Mouse (Mus musculus) midbrain, embryonic 11.5 days (tissue): ENCODE results near the gene Tmprss9. TPM values are rescaled to one million over a fixed set of nuclear protein-coding genes. Genes with fewer than 3 reads are reported as not detected.

Source experiments
- ATAC-seq: fragments of 200-750 bp; cut with Nextera tagmentation; 2 replicates; pipeline ENCODE4 v1.8.0; 2017; ENCODE audit warnings: moderate TSS enrichment, moderate library complexity; ENCODE audit not compliant: low FRiP score
- DNase-seq: peaks from one replicate; pipeline ENCODE4 v3.0.0; 2015; ENCODE audit warnings: low spot score; ENCODE audit errors: missing footprints
- H3K27ac ChIP-seq: fragments of 300-500 bp; sonication (generic); 2 replicates; pipeline ENCODE4 v1.5.1; 2014; ENCODE audit warnings: low read depth, low read length
- H3K27me3 ChIP-seq: fragments of 300-500 bp; sonication (generic); 2 replicates; pipeline ENCODE4 v1.6.1; 2014; ENCODE audit warnings: mild to moderate bottlenecking, low read length, moderate library complexity, mixed read lengths; ENCODE audit not compliant: control insufficient read depth, insufficient read depth
- H3K36me3 ChIP-seq: fragments of 300-500 bp; sonication (generic); 2 replicates; pipeline ENCODE4 v1.6.1; 2014; ENCODE audit warnings: mild to moderate bottlenecking, low read length, moderate library complexity, mixed read lengths; ENCODE audit not compliant: control insufficient read depth, insufficient read depth
- H3K4me1 ChIP-seq: fragments of 300-500 bp; sonication (generic); 2 replicates; pipeline ENCODE4 v1.6.1; 2014; ENCODE audit warnings: low read length; ENCODE audit not compliant: control insufficient read depth, insufficient read depth
- H3K4me2 ChIP-seq: fragments of 300-500 bp; sonication (generic); 2 replicates; pipeline ENCODE4 v1.6.1; 2014; ENCODE audit warnings: mild to moderate bottlenecking, moderate library complexity
- H3K4me3 ChIP-seq: fragments of 300-500 bp; sonication (generic); 2 replicates; pipeline ENCODE4 v1.5.1; 2014; ENCODE audit warnings: low read depth, low read length
- H3K9ac ChIP-seq: fragments of 300-500 bp; sonication (generic); 2 replicates; pipeline ENCODE4 v1.6.1; 2014; ENCODE audit warnings: low read length
- H3K9me3 ChIP-seq: fragments of 300-500 bp; sonication (generic); 2 replicates; pipeline ENCODE4 v1.6.1; 2016; ENCODE audit warnings: low read length; ENCODE audit not compliant: control insufficient read depth
- WGBS: fragments of 180-500 bp; shearing (Covaris S2); extraction: QIAGEN DNeasy Blood & Tissue Kit; methylation state at CpG from one replicate; pipeline ENCODE4 v1.1.7; 2014; 5-methylcytosine and 5-hydroxymethylcytosine counted together
- polyA plus RNA-seq: library from polyadenylated mRNA; unstranded; fragments of >200 nt; fragmentation: Nextera tagmentation; extraction: Ambion mirVana; gene quantifications from 2 replicates; pipeline ENCODE4 v1.2.1, GENCODE M21; 2014

The Tmprss9 gene
- polyA plus RNA-seq, 1 experiment from 2014 or later = not detected

GRCm38 (mm10) chr10:80902273-80902940 lies 30.8 kb downstream of the Tmprss9 start:
- H3K4me2 ChIP-seq = no peak overlapping the region
- H3K4me1 ChIP-seq = peaks cover 8% of the 10 kb centered on the region
- H3K4me3 ChIP-seq = no peak overlapping the region
- no peak for DNase-seq
- no peaks in the 10 kb centered on the region for H3K9me3 ChIP-seq
- H3K27me3 ChIP-seq = no peaks in the 10 kb centered on the region
- peaks cover 26% of the 10 kb centered on the region for H3K36me3 ChIP-seq
- H3K9ac ChIP-seq = no peak overlapping the region
- no peak for ATAC-seq
- no peak overlapping the region for H3K27ac ChIP-seq
- WGBS = 92% methylated on average over 9 of the region's 9 CpGs

GRCm38 (mm10) chr10:80903282-80903681 lies 31.6 kb downstream of the Tmprss9 start:
- no peaks in the 10 kb centered on the region for H3K27me3 ChIP-seq
- no peak overlapping the region for H3K4me3 ChIP-seq
- no peak overlapping the region for H3K27ac ChIP-seq
- H3K9ac ChIP-seq = no peak overlapping the region
- no peak for DNase-seq
- no peak for ATAC-seq
- H3K4me1 ChIP-seq = peaks cover 8% of the 10 kb centered on the region
- no peak overlapping the region for H3K4me2 ChIP-seq
- peaks cover 31% of the 10 kb centered on the region for H3K36me3 ChIP-seq
- H3K9me3 ChIP-seq = no peaks in the 10 kb centered on the region
- 95% methylated on average over 10 of the region's 10 CpGs for WGBS

GRCm38 (mm10) chr10:80904004-80904693 lies 32.5 kb downstream of the Tmprss9 start:
- no peak overlapping the region for H3K27ac ChIP-seq
- no peaks in the 10 kb centered on the region for H3K27me3 ChIP-seq
- H3K4me1 ChIP-seq = peaks cover 8% of the 10 kb centered on the region
- DNase-seq (no peak), ATAC-seq (no peak)
- no peak overlapping the region for H3K9ac ChIP-seq
- no peak overlapping the region for H3K4me3 ChIP-seq
- H3K4me2 ChIP-seq = no peak overlapping the region
- H3K36me3 ChIP-seq = peaks cover 33% of the 10 kb centered on the region
- WGBS = 91% methylated on average over 28 of the region's 28 CpGs
- no peaks in the 10 kb centered on the region for H3K9me3 ChIP-seq

GRCm38 (mm10) chr10:80904709-80905108 lies 33.1 kb downstream of the Tmprss9 start:
- DNase-seq (no peak), ATAC-seq (no peak)
- no peaks in the 10 kb centered on the region for H3K9me3 ChIP-seq
- peaks cover 3% of the 10 kb centered on the region for H3K4me1 ChIP-seq
- H3K27ac ChIP-seq = no peak overlapping the region
- H3K4me3 ChIP-seq = no peak overlapping the region
- H3K4me2 ChIP-seq = no peak overlapping the region
- no peak overlapping the region for H3K9ac ChIP-seq
- 95% methylated on average over 11 of the region's 11 CpGs for WGBS
- H3K27me3 ChIP-seq = no peaks in the 10 kb centered on the region
- H3K36me3 ChIP-seq = peaks cover 33% of the 10 kb centered on the region

GRCm38 (mm10) chr10:80909375-80910162 lies 37.9 kb downstream of the Tmprss9 start:
- no peak overlapping the region for H3K27ac ChIP-seq
- H3K4me1 ChIP-seq = no peaks in the 10 kb centered on the region
- peaks cover 22% of the 10 kb centered on the region for H3K36me3 ChIP-seq
- no peak for DNase-seq
- 96% methylated on average over 22 of the region's 22 CpGs for WGBS
- H3K4me3 ChIP-seq = no peak overlapping the region
- no peaks in the 10 kb centered on the region for H3K27me3 ChIP-seq
- ATAC-seq = no peak
- no peaks in the 10 kb centered on the region for H3K9me3 ChIP-seq
- no peak overlapping the region for H3K4me2 ChIP-seq
- H3K9ac ChIP-seq = no peak overlapping the region

- Histone ChIP-seq H3K27ac (no peak overlapping the region), H3K36me3 (peaks cover 16% of the 10 kb centered on the region), H3K9me3 (no peaks in the 10 kb centered on the region), H3K4me3 (no peak overlapping the region), H3K4me2 (no peak overlapping the region), H3K27me3 (no peaks in the 10 kb centered on the region), H3K4me1 (peaks cover under 1% of the 10 kb centered on the region; the same call in 1 of the 2 replicates), H3K9ac (no peak overlapping the region)
- 90% methylated on average over 4 of the region's 4 CpGs for WGBS
- DNase-seq (no peak), ATAC-seq (no peak)
These were observed 39.7 kb downstream of the Tmprss9 start for GRCm38 (mm10) chr10:80911354-80911753.

- no peak for ATAC-seq
- H3K4me3 ChIP-seq = no peak overlapping the region
- H3K36me3 ChIP-seq = peaks cover 14% of the 10 kb centered on the region
These were observed 40.2 kb downstream of the Tmprss9 start for GRCm38 (mm10) chr10:80911891-80912290.

GRCm38 (mm10) chr10:80913364-80914011 lies 41.8 kb downstream of the Tmprss9 start:
- Histone ChIP-seq H3K9ac (no peak overlapping the region), H3K9me3 (no peaks in the 10 kb centered on the region), H3K36me3 (peaks cover 7% of the 10 kb centered on the region), H3K4me1 (peaks cover 8% of the 10 kb centered on the region; the same call in 1 of the 2 replicates), H3K4me3 (no peak overlapping the region), H3K27ac (no peak overlapping the region), H3K27me3 (no peaks in the 10 kb centered on the region), H3K4me2 (no peak overlapping the region)
- ATAC-seq (no peak), DNase-seq (no peak)
- WGBS = 93% methylated on average over 7 of the region's 8 CpGs

More at GRCm38 (mm10) chr10:80911891-80912290, 40.2 kb downstream of the Tmprss9 start:
- no peaks in the 10 kb centered on the region for H3K9me3 ChIP-seq
- H3K4me1 ChIP-seq = peaks cover 3% of the 10 kb centered on the region; the same call in 1 of the 2 replicates
- no peak overlapping the region for H3K4me2 ChIP-seq
- no peak overlapping the region for H3K9ac ChIP-seq
- DNase-seq = no peak
- no peak overlapping the region for H3K27ac ChIP-seq
- H3K27me3 ChIP-seq = no peaks in the 10 kb centered on the region
